Mouse (Mus musculus) gastrocnemius, postnatal 36 days (tissue): Measurements from ENCODE around the gene Il24. TPM values are rescaled to one million over a fixed set of nuclear protein-coding genes. Genes with fewer than 3 reads are reported as not detected.
A peak's percentile ranks its signal among the peaks of the same experiment; 100 is the strongest.

Source experiments
- DNase-seq, 2 experiments: peaks; one replicate each; pipeline ENCODE4 v3.0.0; 2022
- intact Hi-C: fragments of 180-260 bp; cut with DNase I; formaldehyde crosslinking; loops from one replicate; pipeline ENCODE4 v1.15.1; 2025
- long read RNA-seq, 2 experiments: library from polyadenylated mRNA; stranded (forward); transcript quantifications; one replicate each; pipeline ENCODE4 v2.0.0; 2021
- total RNA-seq, 2 experiments: library from RNA; stranded (reverse); gene quantifications; 2 replicates each; pipeline ENCODE4 v1.2.3; 2021

Gene Il24
- total RNA-seq, result not detected
- long read RNA-seq, experiment 1, result 0 reads
- long read RNA-seq, experiment 2, result 0 reads

DNA sequence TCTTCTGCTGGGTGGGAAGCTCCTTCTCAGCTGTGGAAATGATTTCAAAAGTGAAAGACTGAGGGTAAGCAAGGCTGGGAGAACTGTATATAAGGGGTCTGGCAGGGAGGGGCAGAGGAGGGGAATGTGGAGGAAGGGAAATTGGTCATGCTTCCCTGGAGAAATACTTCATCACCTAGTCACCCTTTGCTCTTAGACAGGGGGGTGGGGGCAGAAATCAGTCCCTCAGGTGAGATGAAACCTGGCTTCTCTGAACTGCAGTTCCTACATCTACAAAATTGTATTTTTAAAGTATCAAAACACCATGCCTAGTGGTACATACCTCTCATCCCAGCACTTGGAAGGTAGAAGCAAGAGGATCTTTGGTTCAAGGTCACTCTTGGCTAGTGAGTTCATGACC is at the start of gene Il24:
Gene Il24 (minus strand): TSS at position 101 of the 400 bp plus-strand sequence.
- no peak for DNase-seq
- intact Hi-C loops, result no loop called here

DNA sequence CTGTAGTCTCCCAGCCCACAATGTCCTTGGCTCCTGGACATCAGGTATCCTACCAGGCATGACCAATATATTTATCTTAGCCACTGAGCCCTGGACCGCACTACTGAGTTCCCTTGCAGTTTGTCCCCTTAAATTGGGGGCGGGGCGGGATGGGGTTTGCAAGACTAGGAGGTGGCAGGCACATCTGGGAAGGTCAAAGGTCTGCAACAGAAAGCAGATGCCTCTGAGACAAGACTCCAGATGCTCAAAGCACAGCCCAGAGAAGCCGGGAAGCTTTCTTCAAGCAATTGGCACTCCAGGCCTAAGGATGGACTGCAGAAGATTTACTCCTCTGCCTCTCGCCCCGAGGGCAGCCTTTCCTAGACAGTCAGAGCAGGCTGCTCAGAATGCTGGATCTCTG is 49.1 kb upstream of the Il24 start:
- intact Hi-C loops, result no loop called here
- no peak for DNase-seq

GRCm38 (mm10) chr1:130926484-130926883 is 39.2 kb upstream of the Il24 start:
- no peak for DNase-seq
- intact Hi-C loops, result no loop called here

DNA sequence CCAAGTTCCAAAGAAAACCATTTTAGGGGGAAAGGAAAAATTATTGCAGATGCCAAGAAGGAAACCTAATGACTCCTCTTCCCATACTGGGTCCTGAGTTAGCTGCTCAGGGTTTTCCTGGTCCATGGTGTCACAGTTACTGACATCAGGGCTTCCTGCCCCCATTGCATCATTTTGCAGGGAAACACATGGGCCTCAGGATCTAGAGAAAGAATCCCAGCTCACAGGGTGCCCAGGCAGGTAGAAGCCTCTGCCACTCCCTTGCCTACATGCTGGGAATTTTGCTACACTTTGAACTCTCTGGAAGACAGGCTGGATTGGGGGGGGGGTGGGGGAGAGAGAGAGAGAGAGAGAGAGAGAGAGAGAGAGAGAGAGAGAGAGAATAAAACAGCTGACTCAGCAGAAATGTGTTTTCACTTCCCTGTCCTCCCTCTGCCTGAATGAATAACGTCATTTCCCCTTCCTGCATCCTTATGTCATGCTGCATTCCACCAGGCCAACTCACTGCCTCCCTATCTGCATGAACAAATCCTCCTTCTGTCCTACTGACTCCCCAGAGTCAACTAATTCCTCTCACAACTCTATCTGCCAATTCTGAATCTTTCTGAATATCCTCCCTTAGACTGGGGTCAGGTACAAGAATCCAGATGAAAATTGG is 31.2 kb upstream of the Il24 start:
- DNase-seq, result no peak
- intact Hi-C loops, result no loop called here

DNA sequence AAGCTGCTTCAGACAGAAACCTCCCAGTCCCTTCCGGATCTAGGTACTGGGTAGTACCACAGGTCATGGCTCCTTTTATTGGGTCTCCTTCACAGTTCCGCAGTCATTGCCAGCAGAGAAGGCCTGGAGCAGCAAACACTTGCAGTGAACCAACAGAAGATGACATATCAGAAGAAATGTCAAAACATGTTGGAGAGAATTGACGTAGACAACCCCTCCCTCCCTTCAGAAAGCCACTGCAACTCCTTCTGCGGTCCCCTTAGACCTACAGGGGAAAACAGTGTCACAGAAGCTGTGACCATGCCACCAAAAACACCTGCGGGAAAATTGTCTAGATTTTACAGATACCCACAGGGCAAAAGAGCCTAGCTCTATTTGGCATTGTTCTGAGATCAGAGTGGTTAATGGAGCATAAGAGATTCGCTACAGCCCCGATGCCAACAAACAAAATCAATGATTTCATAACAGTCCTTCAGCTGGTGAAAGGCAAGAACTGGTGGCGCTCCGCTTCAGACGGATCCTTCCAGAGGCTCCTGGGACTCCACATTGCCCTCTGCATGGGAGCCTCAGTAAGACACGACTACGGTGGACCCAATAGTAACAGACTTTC is 24.3 kb upstream of the Il24 start, which contains the start of gene Il20:
Gene Il20 (minus strand): TSS at position 51 of the 610 bp plus-strand sequence.
- no peak for DNase-seq
- intact Hi-C loops, result no loop called here

GRCm38 (mm10) chr1:130902505-130902904 is 15.3 kb upstream of the Il24 start:
- intact Hi-C loops, result no loop called here
- DNase-seq, result no peak

DNA sequence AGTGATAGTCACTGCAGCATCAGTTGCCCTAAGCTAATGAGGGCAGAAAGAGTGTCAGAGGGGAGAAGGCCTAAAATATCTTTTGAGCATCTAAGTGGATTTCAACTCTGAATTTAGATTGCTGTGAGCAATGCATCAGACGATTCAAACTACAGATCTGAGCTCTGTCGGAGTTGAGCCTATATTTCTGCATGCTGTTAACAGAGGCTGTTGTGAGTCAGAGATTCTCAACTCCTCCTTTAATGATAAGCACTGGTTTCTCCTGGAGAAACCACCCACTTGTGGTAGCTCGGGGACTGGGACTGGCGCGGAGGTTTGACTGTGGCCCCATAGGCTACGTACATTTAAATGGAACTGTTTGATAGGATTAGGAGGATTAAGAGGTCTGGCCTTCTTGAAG is 7.2 kb upstream of the Il24 start:
- intact Hi-C loops, result no loop called here
- no peak for DNase-seq

DNA sequence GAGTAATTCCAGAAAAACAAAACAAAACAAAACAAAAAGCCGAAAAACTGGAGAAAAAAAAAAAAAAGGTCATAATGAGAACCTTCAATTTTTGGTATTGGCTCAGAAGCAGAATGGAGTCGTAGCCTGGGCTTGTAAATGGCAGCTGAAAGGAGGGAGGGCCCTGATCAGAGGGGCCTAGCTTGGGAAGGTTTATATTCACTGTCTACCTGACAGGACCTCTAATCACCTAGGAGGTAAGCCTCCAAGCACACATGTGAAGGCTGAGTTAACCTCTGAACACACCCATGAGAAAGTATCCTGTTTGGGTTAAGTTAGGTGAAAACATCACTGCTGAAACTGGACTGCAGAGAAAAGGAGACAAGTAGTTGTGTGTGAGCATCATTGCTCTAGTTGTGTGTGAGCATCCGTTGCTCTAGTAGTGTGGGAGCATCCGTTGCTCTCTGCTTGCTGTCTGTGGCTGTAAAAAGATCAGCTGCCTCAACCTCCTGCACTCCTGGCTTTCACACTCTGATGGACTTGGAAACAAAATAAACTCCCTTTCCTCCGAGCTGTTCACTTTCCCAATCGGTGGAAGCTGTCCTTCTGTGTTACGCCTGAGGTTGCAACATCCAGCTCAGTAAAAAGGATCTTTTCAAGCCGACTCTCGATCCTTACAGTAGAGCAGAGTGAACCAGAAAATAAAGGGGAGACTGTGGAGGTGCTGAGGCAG is 6.2 kb upstream of the Il24 start:
- intact Hi-C loops, result no loop called here
- DNase-seq, result no peak

DNA sequence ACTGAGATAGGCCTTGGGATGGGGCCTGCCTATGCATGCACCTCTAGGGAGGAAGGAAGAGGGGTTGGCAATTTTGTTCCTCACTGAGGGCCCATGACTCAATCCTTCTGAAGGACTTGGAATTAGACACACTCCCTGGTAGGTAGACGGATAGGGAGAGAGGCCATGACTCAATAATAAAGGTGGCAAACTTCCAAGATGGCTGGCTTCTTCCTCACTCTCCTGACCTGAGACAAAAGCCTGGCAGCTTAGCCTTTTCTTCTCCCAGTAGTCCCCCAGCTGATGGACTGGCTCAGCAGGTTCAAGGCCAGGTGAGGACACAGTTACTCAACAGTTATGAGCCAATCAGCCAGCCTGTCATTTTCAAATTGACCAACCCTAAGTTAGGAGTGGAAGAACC is 5.2 kb upstream of the Il24 start:
- intact Hi-C loops, result no loop called here
- DNase-seq, result no peak

DNA sequence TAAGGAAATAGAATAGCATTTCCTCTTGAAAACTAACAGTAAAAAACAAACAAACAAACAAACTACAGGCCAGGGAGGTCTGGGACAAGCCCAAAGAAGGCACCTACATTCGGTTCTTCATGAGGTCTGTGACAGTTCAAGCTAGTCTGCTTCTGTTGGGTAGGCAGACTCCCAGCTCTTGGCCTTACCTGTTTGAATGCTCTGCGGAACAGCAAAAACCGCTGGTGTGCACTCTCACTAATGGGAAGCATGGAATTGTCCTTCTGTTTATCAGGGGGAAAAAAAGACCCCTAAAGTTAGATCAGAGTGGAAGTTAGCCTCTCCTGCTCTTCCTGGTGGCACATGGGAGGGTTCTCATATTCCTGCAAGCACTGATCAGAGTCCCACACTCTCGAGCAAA is 4.1 kb downstream of the Il24 start:
- DNase-seq, result no peak
- intact Hi-C loops, result no loop called here

- intact Hi-C loops, result loop anchor here (10.0 kb wide), 1 partner anchor 275 kb away; the partner anchor contains the start of gene Eif2d
- DNase-seq, result no peak
Measured at GRCm38 (mm10) chr1:130879927-130880326, 7.3 kb downstream of the Il24 start.

- no peak for DNase-seq
- intact Hi-C loops, result loop anchor here (10.0 kb wide), 1 partner anchor 277 kb away; the partner anchor contains the start of gene Eif2d
Measured at GRCm38 (mm10) chr1:130877889-130878614, 9.2 kb downstream of the Il24 start.

- DNase-seq, result peak in 1 of 2 experiments; percentile 18
- intact Hi-C loops, result loop anchor here (10.0 kb wide), 1 partner anchor 278 kb away; the partner anchor contains the start of gene Eif2d
Measured at GRCm38 (mm10) chr1:130876931-130877509, 10.2 kb downstream of the Il24 start.

DNA sequence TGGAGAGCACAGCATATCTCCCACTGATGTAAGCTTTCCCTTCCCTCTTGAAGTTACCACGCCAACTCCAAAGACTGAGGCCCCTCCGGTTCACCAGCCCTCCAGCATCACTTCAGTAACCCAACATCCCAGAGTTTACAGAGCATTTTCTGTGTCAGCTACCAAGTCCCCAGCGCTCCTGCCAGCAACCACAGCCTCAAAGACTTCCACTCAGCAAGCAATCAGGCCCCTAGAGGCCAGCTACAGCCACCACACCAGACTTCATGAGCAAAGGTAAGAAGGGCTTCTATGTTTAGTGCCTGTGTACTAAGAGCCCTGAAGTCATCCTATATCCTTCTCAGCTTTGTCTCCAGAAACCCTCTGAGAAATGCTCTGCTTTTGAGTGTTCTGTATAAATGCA is 11.3 kb downstream of the Il24 start:
- no peak for DNase-seq
- intact Hi-C loops, result loop anchor here (2.0 to 10.0 kb wide), 4 partner anchors 103 to 385 kb away; partner anchors contain the start of gene Eif2d

- intact Hi-C loops, result loop anchor here (2.0 to 10.0 kb wide), 4 partner anchors 104 to 386 kb away; partner anchors contain the start of gene Eif2d
Measured at GRCm38 (mm10) chr1:130875139-130875538, 12.1 kb downstream of the Il24 start.

GRCm38 (mm10) chr1:130872912-130873311 is 14.3 kb downstream of the Il24 start:
- intact Hi-C loops, result loop anchor here (10.0 kb wide), 1 partner anchor 282 kb away; the partner anchor contains the start of gene Eif2d
- no peak for DNase-seq

More at GRCm38 (mm10) chr1:130875139-130875538, 12.1 kb downstream of the Il24 start:
- no peak for DNase-seq

- intact Hi-C loops, result no loop called here
- DNase-seq, result no peak
Measured at GRCm38 (mm10) chr1:130865541-130866221, 21.6 kb downstream of the Il24 start, which contains the start of gene Fcmr. Gene Fcmr, plus strand, starts transcription at chr1:130865669.

- intact Hi-C loops, result no loop called here
Measured at GRCm38 (mm10) chr1:130864741-130865140, 22.5 kb downstream of the Il24 start.

DNA sequence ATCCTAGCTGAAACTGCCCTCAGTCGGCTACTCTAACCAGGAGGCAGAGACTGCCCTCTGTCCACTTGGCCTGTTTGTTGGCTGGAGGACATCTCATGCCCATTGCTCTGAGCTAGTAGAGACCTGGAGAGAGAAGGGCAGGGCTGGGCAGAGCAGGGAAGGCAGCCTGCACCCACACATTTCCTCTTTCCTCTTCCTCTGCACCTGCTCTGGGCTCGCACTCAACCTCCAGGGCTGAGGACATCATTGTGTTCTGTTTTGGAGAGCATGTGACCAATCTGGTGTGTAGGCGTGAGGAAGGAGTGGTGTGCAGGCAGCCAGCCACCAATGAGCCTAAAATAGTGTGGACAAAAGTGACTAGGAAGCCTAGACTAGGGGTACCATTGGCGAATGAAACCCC is 23.0 kb downstream of the Il24 start:
- intact Hi-C loops, result no loop called here
- no peak for DNase-seq

More at GRCm38 (mm10) chr1:130864741-130865140, 22.5 kb downstream of the Il24 start:
- DNase-seq, result no peak
